Mouse (Mus musculus) lung, embryonic 15.5 days (tissue): Measurements from ENCODE around the gene Gltpd2. TPM values are rescaled to one million over a fixed set of nuclear protein-coding genes. Genes with fewer than 3 reads are reported as not detected.

ENCODE experiments used
- ATAC-seq: fragments of 200-750 bp; cut with Nextera tagmentation; 2 replicates; pipeline ENCODE4 v1.8.0; 2017; ENCODE audit warnings: moderate number of reproducible peaks, borderline replicate concordance; ENCODE audit not compliant: low FRiP score, low TSS enrichment; ENCODE audit errors: extremely low read depth
- H3K27ac ChIP-seq: fragments of 300-500 bp; sonication (generic); 2 replicates; pipeline ENCODE4 v1.5.1; 2015; ENCODE audit warnings: moderate library complexity, mild to moderate bottlenecking, inconsistent platforms
- H3K27me3 ChIP-seq: fragments of 300-500 bp; sonication (generic); 2 replicates; pipeline ENCODE4 v1.6.1; 2015; ENCODE audit warnings: inconsistent platforms
- H3K36me3 ChIP-seq: fragments of 300-500 bp; sonication (generic); 2 replicates; pipeline ENCODE4 v1.6.1; 2015; ENCODE audit warnings: inconsistent platforms
- H3K4me1 ChIP-seq: fragments of 300-500 bp; sonication (generic); 2 replicates; pipeline ENCODE4 v1.6.1; 2015; ENCODE audit warnings: inconsistent platforms
- H3K4me2 ChIP-seq: fragments of 300-500 bp; sonication (generic); 2 replicates; pipeline ENCODE4 v1.6.1; 2015; ENCODE audit warnings: inconsistent platforms, mild to moderate bottlenecking, moderate library complexity
- H3K4me3 ChIP-seq: fragments of 300-500 bp; sonication (generic); 2 replicates; pipeline ENCODE4 v1.5.1; 2015; ENCODE audit warnings: mild to moderate bottlenecking, inconsistent platforms
- H3K9ac ChIP-seq: fragments of 300-500 bp; sonication (generic); 2 replicates; pipeline ENCODE4 v1.6.1; 2015; ENCODE audit warnings: inconsistent platforms
- H3K9me3 ChIP-seq: fragments of 300-500 bp; sonication (generic); 2 replicates; pipeline ENCODE4 v1.6.1; 2016; ENCODE audit warnings: inconsistent platforms
- WGBS: fragments of 180-500 bp; shearing (Covaris S2); methylation state at CpG from one replicate; pipeline ENCODE4 v1.1.7; 2015; 5-methylcytosine and 5-hydroxymethylcytosine counted together
- polyA plus RNA-seq: library from polyadenylated mRNA; unstranded; fragments of >200 nt; fragmentation: Nextera tagmentation; extraction: Ambion mirVana; gene quantifications from 2 replicates; pipeline ENCODE4 v1.2.1, GENCODE M21; 2015

Gltpd2 gene
- polyA plus RNA-seq, 1 experiment from 2014 or later = 0.62 TPM

- no peak within 1 kb of the TSS for H3K27ac ChIP-seq
- no peak within 1 kb of the TSS for H3K9ac ChIP-seq
- H3K36me3 ChIP-seq = no peaks in the 10 kb centered on the region
- 41% methylated on average over 9 of the region's 9 CpGs for WGBS
- H3K4me3 ChIP-seq = no peak within 1 kb of the TSS
- no peak within 1 kb of the TSS for H3K4me2 ChIP-seq
- peaks cover 12% of the 10 kb centered on the region; the same call in 1 of the 2 replicates for H3K27me3 ChIP-seq
- no peaks in the 10 kb centered on the region for H3K9me3 ChIP-seq
- peaks cover 4% of the 10 kb centered on the region; the same call in 1 of the 2 replicates for H3K4me1 ChIP-seq
- ATAC-seq = no peak
Measured at GRCm38 (mm10) chr11:70504970-70505369, 14.0 kb upstream of the Gltpd2 start, which contains the start of gene Tm4sf5. Tm4sf5 (plus strand) TSS chr11:70505244.

DNA sequence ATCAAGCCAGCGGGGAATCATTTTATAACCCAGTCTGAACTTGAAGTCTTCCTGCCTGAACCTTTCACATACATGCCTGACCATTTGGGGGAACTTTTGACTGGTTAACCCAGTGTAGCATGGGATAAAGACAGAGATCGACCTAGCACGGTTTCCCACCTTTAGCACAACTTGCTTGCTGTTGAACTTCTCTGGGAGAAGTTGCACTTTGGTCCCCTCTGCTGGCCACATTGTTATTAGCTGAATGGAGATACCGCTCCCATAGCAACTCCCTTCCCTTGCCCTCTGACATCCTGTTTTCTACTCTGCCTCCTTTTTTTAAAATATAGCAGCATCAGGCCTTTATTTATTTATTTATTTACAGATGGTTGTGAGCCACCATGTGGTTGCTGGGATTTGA lies 12.6 kb upstream of the Gltpd2 start:
- H3K4me3 ChIP-seq = no peak overlapping the region; the same call in 1 of the 2 replicates
- H3K4me2 ChIP-seq = no peak overlapping the region
- no peak overlapping the region for H3K27ac ChIP-seq
- no peaks in the 10 kb centered on the region for H3K36me3 ChIP-seq
- peaks cover 15% of the 10 kb centered on the region; the same call in 1 of the 2 replicates for H3K27me3 ChIP-seq
- H3K4me1 ChIP-seq = peaks cover 5% of the 10 kb centered on the region; the same call in 1 of the 2 replicates
- H3K9ac ChIP-seq = no peak overlapping the region
- ATAC-seq = no peak
- WGBS = 17% methylated on average over 4 of the region's 4 CpGs
- no peaks in the 10 kb centered on the region for H3K9me3 ChIP-seq

DNA sequence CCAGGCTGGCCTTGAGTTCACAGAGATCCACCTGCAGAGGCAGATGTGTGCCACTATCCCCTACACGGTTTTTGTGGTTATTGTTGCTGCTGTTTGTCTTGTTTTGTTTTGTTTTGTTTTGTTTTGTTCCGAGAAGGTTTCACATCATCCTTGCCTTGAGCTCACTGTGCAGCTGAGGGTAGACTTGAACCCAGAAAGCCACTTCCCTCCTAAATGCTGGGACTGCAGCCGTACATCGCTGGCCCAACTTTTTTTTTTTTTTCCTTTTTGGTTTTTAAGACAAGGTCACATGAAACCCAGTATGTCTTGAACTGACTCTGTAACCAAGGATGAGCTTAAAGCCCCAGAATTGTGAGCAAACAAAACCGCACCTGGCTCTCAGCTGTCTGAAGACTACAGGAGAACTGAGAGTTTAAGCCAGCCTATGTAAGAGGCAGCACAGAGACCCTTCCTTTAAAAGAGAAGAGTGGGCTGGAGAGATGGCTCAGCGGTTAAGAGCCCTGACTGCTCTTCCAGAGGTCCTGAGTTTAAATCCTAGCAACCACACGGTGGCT lies 12.0 kb upstream of the Gltpd2 start:
- Histone ChIP-seq H3K9me3 (no peaks in the 10 kb centered on the region), H3K9ac (no peak overlapping the region), H3K4me3 (no peak overlapping the region), H3K4me2 (no peak overlapping the region), H3K27ac (no peak overlapping the region), H3K36me3 (no peaks in the 10 kb centered on the region), H3K4me1 (peaks cover 5% of the 10 kb centered on the region; the same call in 1 of the 2 replicates), H3K27me3 (peaks cover 15% of the 10 kb centered on the region; the same call in 1 of the 2 replicates)
- WGBS = 64% methylated on average over 7 of the region's 7 CpGs
- no peak for ATAC-seq

DNA sequence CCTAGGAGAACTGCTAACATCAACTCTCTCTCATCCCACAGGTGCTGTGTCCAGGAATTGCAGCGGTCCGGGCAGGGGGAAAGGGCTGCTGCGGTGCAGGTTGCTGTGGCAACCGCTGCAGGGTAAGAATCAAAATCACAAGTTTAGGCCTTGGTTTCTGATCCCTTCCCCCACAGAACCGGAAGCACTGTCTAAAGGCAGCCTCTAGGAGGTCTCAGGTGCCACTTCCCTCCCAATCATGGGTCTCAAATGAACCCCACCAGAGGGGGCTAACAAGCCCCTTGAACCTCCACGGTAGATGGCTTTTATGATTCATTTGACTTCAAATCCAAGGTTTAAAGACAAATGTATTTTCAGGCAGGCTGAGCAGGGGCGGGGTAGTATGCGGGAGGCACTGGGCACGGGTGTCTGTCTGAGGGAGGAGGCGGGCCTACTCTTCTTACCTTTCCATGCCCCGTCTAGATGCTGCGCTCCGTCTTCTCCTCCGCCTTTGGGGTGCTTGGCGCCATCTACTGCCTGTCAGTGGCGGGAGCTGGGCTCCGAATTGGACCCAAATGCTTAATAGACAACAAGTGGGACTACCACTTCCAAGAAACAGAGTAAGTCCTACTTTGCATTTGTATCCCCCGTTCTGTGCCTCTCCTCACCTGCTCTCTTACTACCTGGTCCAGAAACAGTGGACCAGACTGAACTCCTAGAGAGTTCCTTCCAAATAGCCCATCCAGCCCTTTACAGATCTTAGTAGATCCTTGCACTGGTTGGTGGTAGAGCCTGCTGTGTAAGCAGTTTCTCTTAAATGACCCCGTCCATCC lies 9.0 kb upstream of the Gltpd2 start:
- H3K9ac ChIP-seq = no peak overlapping the region
- ATAC-seq = no peak
- H3K4me1 ChIP-seq = peaks cover 5% of the 10 kb centered on the region; the same call in 1 of the 2 replicates
- no peak overlapping the region for H3K4me3 ChIP-seq
- no peaks in the 10 kb centered on the region for H3K9me3 ChIP-seq
- no peaks in the 10 kb centered on the region for H3K36me3 ChIP-seq
- H3K27me3 ChIP-seq = peaks cover 15% of the 10 kb centered on the region; the same call in 1 of the 2 replicates
- H3K4me2 ChIP-seq = peak overlapping the region; percentile 34; the same call in 1 of the 2 replicates
- no peak overlapping the region for H3K27ac ChIP-seq
- WGBS = 6% methylated on average over 19 of the region's 19 CpGs

DNA sequence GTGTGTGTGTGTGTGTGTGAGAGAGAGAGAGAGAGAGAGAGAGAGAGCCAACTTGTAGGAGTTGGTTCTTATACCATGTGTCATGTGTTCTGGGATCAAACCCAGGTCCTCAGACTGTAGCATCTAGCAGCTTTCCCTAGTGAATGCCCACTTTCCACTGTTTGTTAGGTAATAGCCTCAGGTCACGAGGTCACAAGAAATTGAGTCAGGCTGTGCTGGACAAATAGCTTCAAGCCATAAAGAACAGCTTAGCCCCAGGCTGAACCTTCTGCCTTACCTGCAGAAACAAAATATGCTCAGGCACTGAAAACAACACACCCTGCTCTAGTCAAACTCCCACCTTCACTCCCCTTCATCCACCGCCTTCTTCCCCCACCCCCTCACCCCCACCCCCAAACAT lies 7.8 kb upstream of the Gltpd2 start:
- no peak overlapping the region for H3K27ac ChIP-seq
- H3K9ac ChIP-seq = no peak overlapping the region
- H3K27me3 ChIP-seq = peaks cover 15% of the 10 kb centered on the region; the same call in 1 of the 2 replicates
- no peak for ATAC-seq
- H3K36me3 ChIP-seq = no peaks in the 10 kb centered on the region
- 73% methylated on average over 2 of the region's 2 CpGs for WGBS
- H3K4me1 ChIP-seq = peaks cover 5% of the 10 kb centered on the region; the same call in 1 of the 2 replicates
- no peaks in the 10 kb centered on the region for H3K9me3 ChIP-seq
- no peak overlapping the region for H3K4me2 ChIP-seq
- H3K4me3 ChIP-seq = no peak overlapping the region

DNA sequence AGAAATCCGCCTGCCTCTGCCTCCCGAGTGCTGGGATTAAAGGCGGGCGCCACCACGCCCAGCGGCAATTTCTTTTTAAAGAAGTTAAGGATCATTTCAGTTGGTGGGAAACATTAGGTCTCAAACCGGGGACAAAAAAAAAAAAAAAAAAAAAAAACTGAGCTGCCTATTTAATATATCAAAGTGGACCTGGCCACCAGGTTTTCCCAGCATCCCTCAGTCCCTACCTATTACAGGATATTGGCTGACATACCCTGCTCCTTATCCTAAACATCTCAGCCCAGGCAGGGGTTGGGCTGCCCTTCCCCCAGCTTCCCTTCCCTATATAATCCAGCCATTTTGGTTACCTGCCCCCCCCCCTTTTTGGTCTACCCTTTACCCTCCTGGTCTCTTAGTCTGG lies 7.2 kb upstream of the Gltpd2 start:
- Histone ChIP-seq H3K27me3 (peaks cover 15% of the 10 kb centered on the region; the same call in 1 of the 2 replicates), H3K36me3 (no peaks in the 10 kb centered on the region), H3K27ac (no peak overlapping the region), H3K4me2 (no peak overlapping the region), H3K9me3 (no peaks in the 10 kb centered on the region), H3K4me1 (peaks cover 5% of the 10 kb centered on the region; the same call in 1 of the 2 replicates), H3K4me3 (no peak overlapping the region), H3K9ac (no peak overlapping the region)
- ATAC-seq = no peak
- WGBS = 86% methylated on average over 7 of the region's 7 CpGs

GRCm38 (mm10) chr11:70512709-70513342 lies 6.2 kb upstream of the Gltpd2 start:
- peaks cover 15% of the 10 kb centered on the region; the same call in 1 of the 2 replicates for H3K27me3 ChIP-seq
- H3K9ac ChIP-seq = no peak overlapping the region
- H3K27ac ChIP-seq = no peak overlapping the region
- H3K9me3 ChIP-seq = no peaks in the 10 kb centered on the region
- no peak overlapping the region for H3K4me2 ChIP-seq
- ATAC-seq = no peak
- H3K4me1 ChIP-seq = peaks cover 5% of the 10 kb centered on the region; the same call in 1 of the 2 replicates
- 64% methylated on average over 7 of the region's 7 CpGs for WGBS
- H3K36me3 ChIP-seq = no peaks in the 10 kb centered on the region
- H3K4me3 ChIP-seq = no peak overlapping the region

GRCm38 (mm10) chr11:70513520-70513919 lies 5.5 kb upstream of the Gltpd2 start:
- Histone ChIP-seq H3K4me2 (no peak overlapping the region), H3K4me3 (no peak overlapping the region), H3K9ac (no peak overlapping the region), H3K9me3 (no peaks in the 10 kb centered on the region), H3K4me1 (peaks cover 5% of the 10 kb centered on the region; the same call in 1 of the 2 replicates), H3K36me3 (no peaks in the 10 kb centered on the region), H3K27ac (no peak overlapping the region), H3K27me3 (peaks cover 15% of the 10 kb centered on the region; the same call in 1 of the 2 replicates)
- no peak for ATAC-seq
- WGBS = 50% methylated on average over 11 of the region's 11 CpGs

- peaks cover 10% of the 10 kb centered on the region; the same call in 1 of the 2 replicates for H3K27me3 ChIP-seq
- no peak within 1 kb of the TSS for H3K9ac ChIP-seq
- no peak within 1 kb of the TSS for H3K4me2 ChIP-seq
- H3K4me1 ChIP-seq = peaks cover 5% of the 10 kb centered on the region; the same call in 1 of the 2 replicates
- no peak within 1 kb of the TSS for H3K4me3 ChIP-seq
- H3K9me3 ChIP-seq = no peaks in the 10 kb centered on the region
- no peak for ATAC-seq
- no peak within 1 kb of the TSS for H3K27ac ChIP-seq
- no peaks in the 10 kb centered on the region for H3K36me3 ChIP-seq
- WGBS = 85% methylated on average over 7 of the region's 7 CpGs
Measured at GRCm38 (mm10) chr11:70514288-70514687, 4.7 kb upstream of the Gltpd2 start, which contains the start of gene Vmo1. Vmo1 (minus strand) TSS chr11:70514616.

DNA sequence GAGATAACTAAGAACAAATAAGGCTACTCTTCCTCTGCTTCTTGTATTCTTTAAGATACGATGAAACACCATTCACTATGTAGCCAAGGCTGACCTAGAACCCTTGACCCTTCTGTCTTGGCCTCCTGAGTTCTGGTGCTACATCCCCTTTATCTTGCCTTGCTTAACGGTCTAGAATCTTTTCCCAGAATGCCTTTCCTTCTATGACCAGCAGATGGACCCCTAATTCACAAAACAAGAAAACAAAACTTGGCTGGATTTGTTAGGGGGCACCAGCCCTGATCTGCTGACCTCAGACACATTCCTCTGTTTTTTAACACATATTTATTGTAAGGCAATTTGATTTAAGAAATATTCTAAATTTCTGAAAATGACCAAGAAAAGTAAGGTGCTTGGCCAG lies 2.6 kb upstream of the Gltpd2 start:
- 19% methylated on average over 2 of the region's 2 CpGs for WGBS
- H3K4me1 ChIP-seq = peaks cover 9% of the 10 kb centered on the region; the same call in 1 of the 2 replicates
- H3K27ac ChIP-seq = no peak overlapping the region
- no peak overlapping the region for H3K9ac ChIP-seq
- H3K4me2 ChIP-seq = no peak overlapping the region
- H3K36me3 ChIP-seq = no peaks in the 10 kb centered on the region
- no peak overlapping the region for H3K4me3 ChIP-seq
- H3K27me3 ChIP-seq = 0 out of 2 replicates have a peak, but pooled peaks cover 3% of the 10 kb centered on the region
- ATAC-seq = no peak
- no peaks in the 10 kb centered on the region for H3K9me3 ChIP-seq

- Histone ChIP-seq H3K27me3 (0 out of 2 replicates have a peak, but pooled peaks cover 3% of the 10 kb centered on the region), H3K9me3 (no peaks in the 10 kb centered on the region), H3K4me1 (peaks cover 9% of the 10 kb centered on the region; the same call in 1 of the 2 replicates), H3K4me2 (no peak overlapping the region), H3K9ac (no peak overlapping the region), H3K4me3 (no peak overlapping the region), H3K27ac (no peak overlapping the region), H3K36me3 (no peaks in the 10 kb centered on the region)
- WGBS = 38% methylated on average over 1 of the region's 1 CpGs
- no peak for ATAC-seq
Measured at GRCm38 (mm10) chr11:70518436-70518835, 560 bp upstream of the Gltpd2 start.
